Mouse (Mus musculus): ENCODE results near the gene Slfn4.
"Not testable (repeated sequence)": the region's sequence is repeated elsewhere in the genome, so short reads cannot be mapped to it uniquely, and the experiment has no call there.

The Slfn4 gene

GRCm38 (mm10) chr11:83174948-83175539 is at the start of gene Slfn4:
Gene Slfn4 (plus strand): TSS chr11:83175186.
- Histone ChIP-seq H3K36me3 (ENCODE audit: control insufficient read depth, insufficient read depth, low read length, poor library complexity, severe bottlenecking) (no peaks in the 10 kb centered on the region), H3K27me3 (ENCODE audit: control insufficient read depth, insufficient read depth, low read length, poor library complexity, severe bottlenecking) (no peaks in the 10 kb centered on the region)
- no peak for DNase-seq (ENCODE audit: low read depth, low spot score)

- H3K27me3 ChIP-seq (ENCODE audit: control insufficient read depth, insufficient read depth, low read length, poor library complexity, severe bottlenecking); H3K36me3 ChIP-seq (ENCODE audit: control insufficient read depth, insufficient read depth, low read length, poor library complexity, severe bottlenecking); DNase-seq (ENCODE audit: low read depth, low spot score): not testable (repeated sequence)
These were observed 49.4 kb upstream of the Slfn4 start for GRCm38 (mm10) chr11:83125633-83126032.

DNA sequence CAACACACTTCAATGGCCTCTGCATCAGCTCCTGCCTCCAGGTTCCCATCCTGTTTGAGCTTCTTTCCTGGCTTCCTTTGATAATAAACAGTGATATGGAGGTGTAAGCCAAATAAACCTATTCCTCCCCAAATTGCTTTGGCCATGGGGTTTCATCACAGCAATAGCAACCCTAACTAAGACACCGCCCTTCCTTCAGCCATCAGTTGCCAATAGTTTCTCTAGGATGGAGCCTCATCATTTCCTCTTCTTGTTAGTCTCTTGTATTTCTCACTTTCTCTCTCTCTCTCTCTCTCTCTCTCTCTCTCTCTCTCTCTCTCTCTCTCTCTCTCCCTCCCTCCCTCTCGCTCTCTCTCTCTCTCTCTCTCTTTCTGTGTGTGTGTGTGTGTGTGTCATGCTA is 37.7 kb upstream of the Slfn4 start:
- not testable (repeated sequence) for DNase-seq (ENCODE audit: low read depth, low spot score); H3K27me3 ChIP-seq (ENCODE audit: control insufficient read depth, insufficient read depth, low read length, poor library complexity, severe bottlenecking); H3K36me3 ChIP-seq (ENCODE audit: control insufficient read depth, insufficient read depth, low read length, poor library complexity, severe bottlenecking)

DNA sequence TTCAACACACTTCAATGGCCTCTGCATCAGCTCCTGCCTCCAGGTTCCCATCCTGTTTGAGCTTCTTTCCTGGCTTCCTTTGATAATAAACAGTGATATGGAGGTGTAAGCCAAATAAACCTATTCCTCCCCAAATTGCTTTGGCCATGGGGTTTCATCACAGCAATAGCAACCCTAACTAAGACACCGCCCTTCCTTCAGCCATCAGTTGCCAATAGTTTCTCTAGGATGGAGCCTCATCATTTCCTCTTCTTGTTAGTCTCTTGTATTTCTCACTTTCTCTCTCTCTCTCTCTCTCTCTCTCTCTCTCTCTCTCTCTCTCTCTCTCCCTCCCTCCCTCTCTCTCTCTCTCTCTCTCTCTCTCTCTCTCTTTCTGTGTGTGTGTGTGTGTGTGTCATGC is 26.0 kb upstream of the Slfn4 start:
- not testable (repeated sequence) for DNase-seq (ENCODE audit: low read depth, low spot score); H3K36me3 ChIP-seq (ENCODE audit: control insufficient read depth, insufficient read depth, low read length, poor library complexity, severe bottlenecking); H3K27me3 ChIP-seq (ENCODE audit: control insufficient read depth, insufficient read depth, low read length, poor library complexity, severe bottlenecking)

- DNase-seq (ENCODE audit: low read depth, low spot score), result peak; percentile 64
- Histone ChIP-seq H3K27me3 (ENCODE audit: control insufficient read depth, insufficient read depth, low read length, poor library complexity, severe bottlenecking) (no peaks in the 10 kb centered on the region), H3K36me3 (ENCODE audit: control insufficient read depth, insufficient read depth, low read length, poor library complexity, severe bottlenecking) (no peaks in the 10 kb centered on the region)
These were observed 16.3 kb downstream of the Slfn4 start, which contains the start of gene Slfn3 for GRCm38 (mm10) chr11:83191134-83191893. Gene Slfn3 (plus strand): TSS chr11:83191330.

- DNase-seq (ENCODE audit: low read depth, low spot score), result peak; percentile 76
- Histone ChIP-seq H3K36me3 (ENCODE audit: control insufficient read depth, insufficient read depth, low read length, poor library complexity, severe bottlenecking) (no peaks in the 10 kb centered on the region), H3K27me3 (ENCODE audit: control insufficient read depth, insufficient read depth, low read length, poor library complexity, severe bottlenecking) (no peaks in the 10 kb centered on the region)
These were observed 17.0 kb downstream of the Slfn4 start for GRCm38 (mm10) chr11:83192001-83192400.

GRCm38 (mm10) chr11:83205002-83205401 is 30.0 kb downstream of the Slfn4 start:
- Histone ChIP-seq H3K27me3 (ENCODE audit: control insufficient read depth, insufficient read depth, low read length, poor library complexity, severe bottlenecking) (no peaks in the 10 kb centered on the region), H3K36me3 (ENCODE audit: control insufficient read depth, insufficient read depth, low read length, poor library complexity, severe bottlenecking) (0 out of 2 replicates have a peak, but pooled peaks cover 4% of the 10 kb centered on the region)
- DNase-seq (ENCODE audit: low read depth, low spot score), result no peak

- Histone ChIP-seq H3K27me3 (ENCODE audit: control insufficient read depth, insufficient read depth, low read length, poor library complexity, severe bottlenecking) (no peaks in the 10 kb centered on the region), H3K36me3 (ENCODE audit: control insufficient read depth, insufficient read depth, low read length, poor library complexity, severe bottlenecking) (0 out of 2 replicates have a peak, but pooled peaks cover 3% of the 10 kb centered on the region)
- no peak for DNase-seq (ENCODE audit: low read depth, low spot score)
These were observed 41.1 kb downstream of the Slfn4 start for GRCm38 (mm10) chr11:83216119-83216518.

DNA sequence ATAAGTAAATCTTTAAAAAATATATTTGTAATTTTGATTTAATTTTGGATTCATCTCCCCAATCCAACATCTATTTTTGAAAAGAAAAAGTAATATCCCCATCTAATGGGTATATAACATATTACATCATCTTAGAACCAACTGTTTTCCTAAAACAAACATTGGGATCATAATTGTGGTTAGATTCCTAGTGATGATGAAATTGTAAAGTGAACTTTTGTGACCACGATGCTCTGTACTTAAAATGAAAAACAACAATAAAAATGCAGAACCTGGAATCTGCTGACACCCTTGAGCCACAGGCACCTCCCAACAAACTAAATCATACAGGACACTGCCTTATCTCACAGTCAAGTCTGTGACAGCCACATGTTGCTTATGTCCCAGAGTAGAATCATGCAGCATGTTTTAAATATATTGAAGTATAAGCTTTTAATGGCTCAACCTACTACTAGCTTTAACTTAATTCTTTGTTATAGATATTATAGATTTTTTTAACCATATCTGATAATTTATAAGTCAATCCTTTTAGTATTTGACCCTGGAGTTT is 46.4 kb downstream of the Slfn4 start:
- no peaks in the 10 kb centered on the region for H3K27me3 ChIP-seq (ENCODE audit: control insufficient read depth, insufficient read depth, low read length, poor library complexity, severe bottlenecking)
- no peak for DNase-seq (ENCODE audit: low read depth, low spot score)
- no peaks in the 10 kb centered on the region for H3K36me3 ChIP-seq (ENCODE audit: control insufficient read depth, insufficient read depth, low read length, poor library complexity, severe bottlenecking)

- H3K27me3 ChIP-seq (ENCODE audit: control insufficient read depth, insufficient read depth, low read length, poor library complexity, severe bottlenecking), result no peaks in the 10 kb centered on the region
- H3K36me3 ChIP-seq (ENCODE audit: control insufficient read depth, insufficient read depth, low read length, poor library complexity, severe bottlenecking), result peaks cover 6% of the 10 kb centered on the region
- peak; percentile 82 for DNase-seq (ENCODE audit: low read depth, low spot score)
These were observed 48.4 kb downstream of the Slfn4 start for GRCm38 (mm10) chr11:83223367-83223766.

- not testable (repeated sequence) for H3K27me3 ChIP-seq (ENCODE audit: control insufficient read depth, insufficient read depth, low read length, poor library complexity, severe bottlenecking); H3K36me3 ChIP-seq (ENCODE audit: control insufficient read depth, insufficient read depth, low read length, poor library complexity, severe bottlenecking)
- DNase-seq (ENCODE audit: low read depth, low spot score), result peak; percentile 52
These were observed 48.8 kb downstream of the Slfn4 start for GRCm38 (mm10) chr11:83223793-83224192.

DNA sequence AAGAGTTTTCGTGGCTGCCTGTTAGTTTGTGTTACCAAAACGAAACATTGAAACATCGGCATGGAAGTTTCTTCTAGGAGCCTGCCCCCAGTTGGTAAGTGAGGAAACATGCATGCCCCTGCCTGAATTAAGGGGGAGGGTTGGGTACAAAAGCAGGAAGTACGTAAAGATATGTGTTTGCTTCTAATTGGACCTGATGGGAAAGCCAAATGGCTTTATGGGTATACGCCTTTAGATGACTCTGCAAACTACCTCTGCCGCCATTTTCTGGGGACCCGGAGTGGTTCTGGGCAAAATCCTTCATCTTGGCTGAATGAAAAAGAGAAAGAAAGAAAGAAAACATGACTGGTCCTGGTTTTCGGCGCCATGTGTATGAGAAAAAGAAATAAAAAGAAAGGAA is 49.2 kb downstream of the Slfn4 start:
- peaks cover 8% of the 10 kb centered on the region for H3K36me3 ChIP-seq (ENCODE audit: control insufficient read depth, insufficient read depth, low read length, poor library complexity, severe bottlenecking)
- H3K27me3 ChIP-seq (ENCODE audit: control insufficient read depth, insufficient read depth, low read length, poor library complexity, severe bottlenecking), result no peaks in the 10 kb centered on the region
- peak; percentile 92 for DNase-seq (ENCODE audit: low read depth, low spot score)

GRCm38 (mm10) chr11:83224750-83225149 is 49.8 kb downstream of the Slfn4 start:
- H3K27me3 ChIP-seq (ENCODE audit: control insufficient read depth, insufficient read depth, low read length, poor library complexity, severe bottlenecking), result no peaks in the 10 kb centered on the region
- DNase-seq (ENCODE audit: low read depth, low spot score), result no peak

GRCm38 (mm10) chr11:83225371-83225960 is 50.5 kb downstream of the Slfn4 start:
- no peaks in the 10 kb centered on the region for H3K27me3 ChIP-seq (ENCODE audit: control insufficient read depth, insufficient read depth, low read length, poor library complexity, severe bottlenecking)
- DNase-seq (ENCODE audit: low read depth, low spot score), result no peak
- H3K36me3 ChIP-seq (ENCODE audit: control insufficient read depth, insufficient read depth, low read length, poor library complexity, severe bottlenecking), result peaks cover 8% of the 10 kb centered on the region

More at GRCm38 (mm10) chr11:83224750-83225149, 49.8 kb downstream of the Slfn4 start:
- peaks cover 8% of the 10 kb centered on the region for H3K36me3 ChIP-seq (ENCODE audit: control insufficient read depth, insufficient read depth, low read length, poor library complexity, severe bottlenecking)
